Mouse (Mus musculus) small intestine, adult 2 months (tissue): Measurements from ENCODE around the gene Zfp444. TPM values are rescaled to one million over a fixed set of nuclear protein-coding genes. Genes with fewer than 3 reads are reported as not detected.

ENCODE experiments used
- H3K27ac ChIP-seq: fragments of 200-500 bp; 2 replicates; pipeline ENCODE4 v1.5.1; 2012; ENCODE audit warnings: low read depth, low read length, control low read depth, inconsistent platforms; ENCODE audit not compliant: insufficient read depth
- H3K27me3 ChIP-seq: fragments of 200-500 bp; 2 replicates; pipeline ENCODE4 v1.6.1; 2012; ENCODE audit warnings: mild to moderate bottlenecking, moderate library complexity, low read length, inconsistent platforms; ENCODE audit not compliant: control insufficient read depth, insufficient read depth
- H3K36me3 ChIP-seq: fragments of 200-500 bp; 2 replicates; pipeline ENCODE4 v1.6.1; 2012; ENCODE audit warnings: mild to moderate bottlenecking, low read length, control low read depth, inconsistent platforms; ENCODE audit not compliant: control insufficient read depth, insufficient read depth
- H3K4me1 ChIP-seq: fragments of 200-500 bp; 2 replicates; pipeline ENCODE4 v1.6.1; 2012; ENCODE audit warnings: low read length, inconsistent platforms, mixed read lengths; ENCODE audit not compliant: control insufficient read depth, insufficient read depth, insufficient read length
- H3K4me3 ChIP-seq: fragments of 200-500 bp; 2 replicates; pipeline ENCODE4 v1.5.1; 2012; ENCODE audit warnings: low read depth, mild to moderate bottlenecking, control low read depth, inconsistent platforms, low read length, moderate library complexity
- CTCF ChIP-seq: fragments of 200-500 bp; IDR thresholded peaks from 2 replicates; pipeline ENCODE4 v1.5.1; 2012; ENCODE audit warnings: low read depth, mild to moderate bottlenecking, control low read depth, inconsistent platforms, low read length, moderate library complexity, mixed read lengths; ENCODE audit not compliant: insufficient replicate concordance, insufficient read length; ENCODE audit errors: extremely low read depth
- POLR2A ChIP-seq: fragments of 200-500 bp; IDR thresholded peaks from 2 replicates; pipeline ENCODE4 v1.6.1; 2012; ENCODE audit warnings: low read depth, mild to moderate bottlenecking, control low read depth, inconsistent platforms, low read length, moderate library complexity
- WGBS: fragments of 180-500 bp; shearing (Covaris S2); methylation state at CpG from one replicate; pipeline ENCODE4 v1.1.7; 2018; 5-methylcytosine and 5-hydroxymethylcytosine counted together
- polyA plus RNA-seq: library from polyadenylated mRNA; depleted of rRNA; stranded (reverse); fragments of >200 nt; gene quantifications from 2 replicates; pipeline ENCODE4 v1.2.3, GENCODE M21; 2012; rRNA removed

The Zfp444 gene
- 12.7 and 33.9 TPM in 2 replicates for polyA plus RNA-seq

- 1% methylated on average over 37 of the region's 37 CpGs for WGBS
- Histone ChIP-seq H3K4me3 (peak within 1 kb of the TSS; percentile 91), H3K4me1 (peaks cover 5% of the 10 kb centered on the region; the same call in 1 of the 2 replicates), H3K27ac (peak within 1 kb of the TSS; percentile 41), H3K27me3 (no peaks in the 10 kb centered on the region), H3K36me3 (0 out of 2 replicates have a peak, but pooled peaks cover 2% of the 10 kb centered on the region)
- TF ChIP-seq CTCF (no peak), POLR2A (0 out of 2 replicates have a peak, but pooled peaks have one; percentile 30)
Measured at GRCm38 (mm10) chr7:6172006-6172649, at the start of gene Zfp444. Zfp444 (plus strand) TSS chr7:6172226.

GRCm38 (mm10) chr7:6126690-6127448 lies 45.2 kb upstream of the Zfp444 start:
- Histone ChIP-seq H3K4me1 (no peaks in the 10 kb centered on the region), H3K27me3 (no peaks in the 10 kb centered on the region), H3K27ac (no peak overlapping the region), H3K4me3 (no peak overlapping the region), H3K36me3 (no peaks in the 10 kb centered on the region)
- WGBS = 23% methylated on average over 7 of the region's 7 CpGs
- peak; percentile 55; the same call in 1 of the 2 replicates for TF ChIP-seq CTCF
- no peak for TF ChIP-seq POLR2A

- 62% methylated on average over 4 of the region's 4 CpGs for WGBS
- H3K36me3 ChIP-seq = peaks cover 13% of the 10 kb centered on the region
- H3K27ac ChIP-seq = no peak overlapping the region
- TF ChIP-seq POLR2A = no peak
- TF ChIP-seq CTCF = no peak
- no peaks in the 10 kb centered on the region for H3K4me1 ChIP-seq
- no peak overlapping the region for H3K4me3 ChIP-seq
- no peaks in the 10 kb centered on the region for H3K27me3 ChIP-seq
Measured at GRCm38 (mm10) chr7:6130346-6130745, 41.7 kb upstream of the Zfp444 start.

GRCm38 (mm10) chr7:6132646-6133045 lies 39.4 kb upstream of the Zfp444 start:
- Histone ChIP-seq H3K27me3 (no peaks in the 10 kb centered on the region), H3K4me3 (no peak overlapping the region), H3K36me3 (peaks cover 16% of the 10 kb centered on the region), H3K27ac (no peak overlapping the region), H3K4me1 (no peaks in the 10 kb centered on the region)
- WGBS = 92% methylated on average over 30 of the region's 30 CpGs
- TF ChIP-seq POLR2A (no peak), CTCF (no peak)

DNA sequence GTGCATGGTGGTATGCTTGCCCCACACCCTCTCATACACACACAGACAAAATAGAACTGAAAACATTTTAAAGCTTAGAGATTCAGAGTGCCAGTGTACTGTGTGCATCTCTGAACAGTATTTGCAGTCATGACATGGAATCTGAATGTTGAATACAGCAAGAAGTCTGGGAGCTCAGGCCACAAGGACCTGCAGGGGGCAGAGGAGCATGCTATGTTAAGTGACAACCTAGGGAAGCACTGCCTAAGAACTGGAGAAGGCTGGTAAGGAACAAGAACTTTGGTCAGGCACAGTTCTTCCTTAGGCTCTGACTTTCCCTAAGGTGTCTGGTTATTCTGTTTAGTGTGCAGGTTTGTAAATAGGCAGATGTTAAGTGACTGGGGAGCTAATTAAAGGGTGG lies 35.5 kb upstream of the Zfp444 start:
- Histone ChIP-seq H3K27me3 (no peaks in the 10 kb centered on the region), H3K4me3 (no peak overlapping the region), H3K27ac (no peak overlapping the region), H3K36me3 (peaks cover 19% of the 10 kb centered on the region), H3K4me1 (no peaks in the 10 kb centered on the region)
- TF ChIP-seq CTCF (no peak), POLR2A (no peak)

DNA sequence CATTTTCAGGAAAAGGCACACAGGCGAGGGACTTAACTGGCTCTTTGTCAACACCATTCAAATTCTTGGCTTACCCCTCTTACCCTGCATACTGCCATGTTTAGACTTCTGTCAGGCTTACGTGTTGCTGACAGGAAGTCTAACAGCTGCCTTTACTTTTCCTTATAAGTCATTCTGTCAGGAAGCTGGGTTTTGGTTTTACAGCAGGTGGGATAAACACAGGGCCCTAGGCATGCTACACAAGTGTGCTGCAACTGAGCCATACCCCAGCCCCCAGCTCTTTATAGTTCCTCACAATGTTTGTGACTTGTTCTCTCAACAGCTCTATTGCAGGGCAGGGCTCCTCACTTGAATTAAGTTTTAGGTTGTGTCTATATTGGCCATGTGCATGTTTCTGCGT lies 32.7 kb upstream of the Zfp444 start:
- Histone ChIP-seq H3K27me3 (no peaks in the 10 kb centered on the region), H3K4me1 (no peaks in the 10 kb centered on the region), H3K36me3 (peaks cover 9% of the 10 kb centered on the region), H3K27ac (no peak overlapping the region), H3K4me3 (no peak overlapping the region)
- TF ChIP-seq POLR2A = no peak
- no peak for TF ChIP-seq CTCF
- 72% methylated on average over 3 of the region's 3 CpGs for WGBS

DNA sequence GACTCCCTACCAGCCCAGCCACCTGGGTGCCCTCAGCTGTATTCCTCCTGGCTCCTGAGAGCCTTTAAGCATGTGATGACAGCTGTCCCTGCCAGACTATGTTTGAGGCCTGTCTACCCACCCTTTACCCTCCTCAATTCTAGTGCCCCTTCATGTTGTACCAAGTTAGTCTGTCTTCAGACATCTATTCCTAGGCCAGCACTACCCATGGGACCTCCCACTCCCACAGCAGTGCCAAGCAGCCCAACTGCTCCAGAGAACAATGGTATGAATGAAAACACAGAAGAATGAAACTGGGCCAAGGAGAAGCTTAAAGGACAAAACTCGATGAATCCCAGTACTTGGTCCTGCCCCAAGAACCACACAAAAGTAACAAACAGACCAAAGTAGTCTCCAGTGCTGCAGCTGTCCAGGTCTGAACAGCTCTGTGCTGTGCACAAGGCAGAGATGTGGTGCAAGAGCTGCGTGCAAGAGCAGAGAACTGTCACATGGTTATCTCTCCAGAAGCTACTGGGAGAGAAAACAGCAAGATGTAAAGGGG lies 28.0 kb upstream of the Zfp444 start:
- Histone ChIP-seq H3K4me1 (peaks cover 11% of the 10 kb centered on the region), H3K27me3 (no peaks in the 10 kb centered on the region), H3K27ac (no peak overlapping the region), H3K4me3 (no peak overlapping the region), H3K36me3 (peaks cover 6% of the 10 kb centered on the region)
- 49% methylated on average over 2 of the region's 2 CpGs for WGBS
- no peak for TF ChIP-seq POLR2A
- no peak for TF ChIP-seq CTCF
